Mouse (Mus musculus) liver, postnatal 0 days (tissue): ENCODE measurements at regions not wholly inside any gene's neighbourhood (a gene's known extent, or its start where the extent isn't known, plus 50 kb on each side); places are given as distances from the start of the nearest gene placed in this dataset.

Experiments
- CTCF ChIP-seq: sonication (generic); IDR thresholded peaks from 2 replicates; pipeline ENCODE4 v1.5.1; 2016; ENCODE audit warnings: antibody characterized with exemption, low read depth
- EP300 ChIP-seq: IDR thresholded peaks from 2 replicates; pipeline ENCODE4 v1.6.1; 2016; ENCODE audit warnings: antibody characterized with exemption, low read depth, mild to moderate bottlenecking

DNA sequence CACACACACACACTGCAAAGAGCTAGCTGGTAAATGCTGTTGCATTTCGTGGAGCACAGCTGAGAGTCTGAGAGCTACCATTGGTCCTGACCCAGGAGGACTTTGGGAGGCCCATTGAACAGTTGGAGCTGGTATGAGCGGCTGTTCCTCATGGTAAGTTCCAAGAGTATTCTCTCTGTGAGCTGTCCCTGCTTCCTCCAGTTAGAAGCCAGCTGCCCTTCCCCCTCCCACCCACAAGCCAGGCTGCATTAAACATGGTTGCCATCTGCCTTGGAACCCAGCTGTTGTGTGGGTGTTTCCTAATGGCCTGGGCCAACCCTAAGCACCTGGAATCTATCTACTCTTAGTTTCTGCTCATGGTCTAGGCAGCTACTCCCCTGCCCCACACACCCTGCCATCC lies 174.4 kb downstream of the Cct6b start:
- TF ChIP-seq CTCF (no peak), EP300 (no peak)
